Comparison of ENCODE assay signal across 10 mouse cellular contexts in genomic region chr5:135707855-135708254, GRCm38 (mm10). TPM values are rescaled to one million over a fixed set of nuclear protein-coding genes. Genes with fewer than 3 reads are reported as not detected.
DNase-seq lines count a peak whose midpoint lies in the region; ATAC-seq and TF ChIP-seq lines count a peak whose summit lies in the region.
"Had no signal": no experiment of that assay in that cellular context is flagged by ENCODE, and none has a peak within 500 bp of the region (broad histone marks: within the 10 kb centered on the region; RNA-seq: fewer than 3 reads in every experiment).

No protein-coding gene starts in this region.

- intact Hi-C loops in heart, postnatal 25 days (cut with DNase I), result no loop called here

- no peak for TF ChIP-seq CTCF in layer of hippocampus, adult 2 months (conservative IDR thresholded peaks at IDR 0.05)

- H3K4me3 ChIP-seq in layer of hippocampus, adult 2 months, result no peak overlapping the region
- H3K4me3 ChIP-seq: midbrain, embryonic 10.5 days had no signal

- peak; percentile 69 for ATAC-seq in megakaryocyte progenitor cell, adult 5-6 weeks (replicated peaks; ENCODE audit: poor library complexity)

- DNase-seq in layer of hippocampus, adult 2 months (ENCODE audit: low spot score in 2 of 2), result no peak
- DNase-seq in layer of hippocampus, adult 8-10 months (ENCODE audit: low spot score in 2 of 2), result no peak
- peak; percentile 87 for DNase-seq in adrenal gland, adult 2 months
- DNase-seq in heart, postnatal 25 days (ENCODE audit: low spot score), result peak; percentile 31
- DNase-seq in left cerebral cortex, adult 11 months (ENCODE audit: low spot score), result no peak
- DNase-seq in ovary, adult 18-20 months (ENCODE audit: low spot score), result no peak
- no peak for DNase-seq in urinary bladder, adult 2 months (ENCODE audit: low spot score)
- DNase-seq: cerebellum, adult 8-10 months had no signal

- H3K27ac ChIP-seq in layer of hippocampus, adult 2 months, result peak overlapping the region; percentile 19; the same call in 1 of the 2 replicates
- H3K27ac ChIP-seq: midbrain, embryonic 10.5 days had no signal

RNA-seq across cellular contexts. Expression of gene Tmem120a, which starts 36.4 kb away (rescaled TPM):
- total RNA-seq in layer of hippocampus, adult 2 months (2021), result 10 to 100 TPM; 16.9 to 19.8 TPM
- 10 to 100 TPM; 15.7 to 20.4 (median 17.3) TPM for total RNA-seq in layer of hippocampus, adult 8-10 months (2022)
- total RNA-seq in adrenal gland, adult 2 months (2021), result 10 to 100 TPM; 40.8 to 80.5 TPM
- 60.0 and 87.2 TPM in 2 replicates for polyA plus RNA-seq in adrenal gland, adult 2 months (2012; rRNA removed)
- 10 to 100 TPM; 11.8 to 13.3 TPM for total RNA-seq in heart, postnatal 25 days (2021)
- 8.5 and 11.6 TPM in 2 replicates for total RNA-seq in megakaryocyte progenitor cell, adult 5-6 weeks (2015)
- total RNA-seq in megakaryocyte progenitor cell, adult 5-6 weeks (2017), result 8.2 and 19.1 TPM in 2 replicates
- 21.0 and 21.7 TPM in 2 replicates for polyA plus RNA-seq in urinary bladder, adult 2 months (2012; rRNA removed)

RNA-seq across cellular contexts. Expression of gene Por, which starts 38.0 kb away (rescaled TPM):
- 100 to 1,000 TPM; 103 to 112 TPM for total RNA-seq in layer of hippocampus, adult 2 months (2021)
- 100 to 1,000 TPM in 3 of 4 experiments, 10 to 100 TPM in 1; 93.4 to 111 (median 107) TPM for total RNA-seq in layer of hippocampus, adult 8-10 months (2022)
- 100 to 1,000 TPM; 265 to 364 TPM for total RNA-seq in adrenal gland, adult 2 months (2021)
- polyA plus RNA-seq in adrenal gland, adult 2 months (2012; rRNA removed), result 371 and 563 TPM in 2 replicates
- total RNA-seq in heart, postnatal 25 days (2021), result 10 to 100 TPM; 50.7 to 65.8 TPM
- total RNA-seq in megakaryocyte progenitor cell, adult 5-6 weeks (2015), result 12.7 and 21.3 TPM in 2 replicates
- total RNA-seq in megakaryocyte progenitor cell, adult 5-6 weeks (2017), result 25.2 and 36.5 TPM in 2 replicates
- 140 and 145 TPM in 2 replicates for polyA plus RNA-seq in urinary bladder, adult 2 months (2012; rRNA removed)

Comparison
In these comparisons a context has a peak if more than half of its experiments do, and no peak if none do; other contexts are left out.
1. DNase-seq: peak in adrenal gland, adult 2 months (single experiment) and heart, postnatal 25 days (single experiment); none in layer of hippocampus, adult 2 months (0 of 2), layer of hippocampus, adult 8-10 months (0 of 2), left cerebral cortex, adult 11 months (single experiment), ovary, adult 18-20 months (single experiment) and urinary bladder, adult 2 months (single experiment).